Mouse (Mus musculus) midbrain, postnatal 0 days (tissue): ENCODE measurements around the gene Trem3. TPM values are rescaled to one million over a fixed set of nuclear protein-coding genes. Genes with fewer than 3 reads are reported as not detected.
A peak's percentile ranks its signal among the peaks of the same experiment; 100 is the strongest.

ENCODE experiments used
- ATAC-seq: fragments of 200-750 bp; cut with Nextera tagmentation; 2 replicates; pipeline ENCODE4 v1.8.0; 2017; ENCODE audit warnings: moderate number of reproducible peaks, mild to moderate bottlenecking, moderate TSS enrichment, moderate library complexity; ENCODE audit not compliant: low FRiP score
- DNase-seq: peaks from one replicate; pipeline ENCODE4 v3.0.0-alpha.2; 2015; ENCODE audit warnings: low spot score
- H3K27ac ChIP-seq: fragments of 300-500 bp; sonication (generic); 2 replicates; pipeline ENCODE4 v1.5.1; 2014; ENCODE audit warnings: low read depth, mild to moderate bottlenecking, low read length, mixed read lengths
- H3K27me3 ChIP-seq: fragments of 300-500 bp; sonication (generic); 2 replicates; pipeline ENCODE4 v1.6.1; 2014; ENCODE audit warnings: low read length, control low read depth, mixed read lengths; ENCODE audit not compliant: insufficient read depth
- H3K36me3 ChIP-seq: fragments of 300-500 bp; sonication (generic); 2 replicates; pipeline ENCODE4 v1.6.1; 2014; ENCODE audit warnings: low read length, control low read depth, mixed read lengths; ENCODE audit not compliant: insufficient read depth
- H3K4me1 ChIP-seq: fragments of 300-500 bp; sonication (generic); 2 replicates; pipeline ENCODE4 v1.6.1; 2014; ENCODE audit warnings: mild to moderate bottlenecking, control low read depth, antibody characterized with exemption, low read length, mixed read lengths; ENCODE audit not compliant: insufficient read depth
- H3K4me2 ChIP-seq: fragments of 300-500 bp; sonication (generic); 2 replicates; pipeline ENCODE4 v1.6.1; 2014; ENCODE audit warnings: low read depth, mild to moderate bottlenecking, low read length, mixed read lengths; ENCODE audit not compliant: poor library complexity, severe bottlenecking
- H3K4me3 ChIP-seq: fragments of 300-500 bp; sonication (generic); 2 replicates; pipeline ENCODE4 v1.5.1; 2014; ENCODE audit warnings: low read depth, mild to moderate bottlenecking, low read length, moderate library complexity
- H3K9ac ChIP-seq: fragments of 300-500 bp; sonication (generic); replicated peaks from 2 replicates; pipeline ENCODE4 v1.6.1; 2014; ENCODE audit warnings: mild to moderate bottlenecking, low read length, moderate library complexity, mixed read lengths; ENCODE audit not compliant: poor library complexity, severe bottlenecking
- H3K9me3 ChIP-seq: fragments of 300-500 bp; sonication (generic); 2 replicates; pipeline ENCODE4 v1.6.1; 2016; ENCODE audit warnings: low read length, control low read depth
- CTCF ChIP-seq: IDR thresholded peaks from 2 replicates; pipeline ENCODE4 v1.5.1; 2016; ENCODE audit warnings: antibody characterized with exemption, mild to moderate bottlenecking
- WGBS: fragments of 180-500 bp; shearing (Covaris S2); extraction: QIAGEN DNeasy Blood & Tissue Kit; methylation state at CpG from one replicate; pipeline ENCODE4 v1.1.7; 2014; 5-methylcytosine and 5-hydroxymethylcytosine counted together
- polyA plus RNA-seq: library from polyadenylated mRNA; unstranded; fragments of >200 nt; fragmentation: Nextera tagmentation; extraction: Ambion mirVana; gene quantifications from 2 replicates; pipeline ENCODE4 v1.2.1, GENCODE M21; 2015
- total RNA-seq: library from RNA; depleted of rRNA; stranded (reverse); fragments of >200 nt; gene quantifications from 2 replicates; pipeline ENCODE4 v1.2.3, GENCODE M21; 2014

Gene Trem3
- total and polyA plus RNA-seq, 2 experiments from 2014 or later: not detected

- 23% methylated on average over 18 of the region's 18 CpGs for WGBS
Observed at GRCm38 (mm10) chr17:48280943-48281738, 33.6 kb downstream of the Trem3 start.

GRCm38 (mm10) chr17:48281739-48282085, 34.1 kb downstream of the Trem3 start:
- 6% methylated on average over 3 of the region's 3 CpGs for WGBS
- Histone ChIP-seq H3K9me3 (no peaks in the 10 kb centered on the region), H3K27me3 (no peaks in the 10 kb centered on the region), H3K9ac (no peak overlapping the region), H3K4me3 (peak overlapping the region; percentile 21), H3K4me2 (peak overlapping the region; percentile 44), H3K4me1 (no peaks in the 10 kb centered on the region), H3K27ac (no peak overlapping the region), H3K36me3 (no peaks in the 10 kb centered on the region)
- ATAC-seq (no peak), DNase-seq (peak; percentile 51)
- no peak for TF ChIP-seq CTCF

More at GRCm38 (mm10) chr17:48280943-48281738, 33.6 kb downstream of the Trem3 start:
- no peak for TF ChIP-seq CTCF
- peak overlapping the region; percentile 44 for H3K4me2 ChIP-seq
- no peaks in the 10 kb centered on the region for H3K27me3 ChIP-seq
- H3K9ac ChIP-seq: no peak overlapping the region; the same call in 1 of the 2 replicates
- H3K9me3 ChIP-seq: no peaks in the 10 kb centered on the region
- H3K4me1 ChIP-seq: no peaks in the 10 kb centered on the region
- H3K4me3 ChIP-seq: peak overlapping the region; percentile 21
- no peak for ATAC-seq
- DNase-seq: no peak
- no peaks in the 10 kb centered on the region for H3K36me3 ChIP-seq
- no peak overlapping the region for H3K27ac ChIP-seq

GRCm38 (mm10) chr17:48286765-48287164, 39.2 kb downstream of the Trem3 start:
- Histone ChIP-seq H3K4me2 (no peak overlapping the region), H3K4me3 (no peak overlapping the region), H3K27ac (no peak overlapping the region), H3K27me3 (no peaks in the 10 kb centered on the region), H3K9ac (no peak overlapping the region), H3K4me1 (no peaks in the 10 kb centered on the region), H3K36me3 (no peaks in the 10 kb centered on the region), H3K9me3 (no peaks in the 10 kb centered on the region; the same call in 1 of the 2 replicates)
- no peak for ATAC-seq
- 58% methylated on average over 1 of the region's 1 CpGs for WGBS
- TF ChIP-seq CTCF: no peak
- DNase-seq: no peak

- no peak for ATAC-seq
- H3K9me3 ChIP-seq: no peaks in the 10 kb centered on the region; the same call in 1 of the 2 replicates
- H3K36me3 ChIP-seq: no peaks in the 10 kb centered on the region
- H3K27ac ChIP-seq: no peak overlapping the region
- peak; percentile 24; the same call in 1 of the 2 replicates for TF ChIP-seq CTCF
- 65% methylated on average over 2 of the region's 2 CpGs for WGBS
- no peak for DNase-seq
- H3K27me3 ChIP-seq: no peaks in the 10 kb centered on the region
- no peak overlapping the region for H3K4me2 ChIP-seq
- H3K9ac ChIP-seq: no peak overlapping the region
- H3K4me1 ChIP-seq: no peaks in the 10 kb centered on the region
- H3K4me3 ChIP-seq: no peak overlapping the region
Observed at GRCm38 (mm10) chr17:48287276-48287675, 39.7 kb downstream of the Trem3 start.

GRCm38 (mm10) chr17:48293500-48294194, 46.1 kb downstream of the Trem3 start:
- Histone ChIP-seq H3K27ac (no peak overlapping the region), H3K9ac (no peak overlapping the region), H3K36me3 (no peaks in the 10 kb centered on the region), H3K27me3 (no peaks in the 10 kb centered on the region), H3K4me3 (no peak overlapping the region), H3K9me3 (no peaks in the 10 kb centered on the region; the same call in 1 of the 2 replicates), H3K4me1 (no peaks in the 10 kb centered on the region), H3K4me2 (no peak overlapping the region)
- DNase-seq (no peak), ATAC-seq (no peak)
- no peak for TF ChIP-seq CTCF
- 81% methylated on average over 5 of the region's 5 CpGs for WGBS

GRCm38 (mm10) chr17:48299203-48299602, 51.6 kb downstream of the Trem3 start, which contains the start of gene Treml2:
Treml2 (plus strand) TSS chr17:48299498.
- Histone ChIP-seq H3K27me3 (no peaks in the 10 kb centered on the region), H3K27ac (no peak within 1 kb of the TSS), H3K4me1 (no peaks in the 10 kb centered on the region), H3K4me3 (no peak within 1 kb of the TSS), H3K9me3 (no peaks in the 10 kb centered on the region), H3K9ac (no peak within 1 kb of the TSS), H3K4me2 (no peak within 1 kb of the TSS), H3K36me3 (no peaks in the 10 kb centered on the region)
- no peak for TF ChIP-seq CTCF
- no peak for DNase-seq
- WGBS: 49% methylated on average over 3 of the region's 4 CpGs
- no peak for ATAC-seq
